Comparison of ENCODE assay signal across 15 mouse cellular contexts in the genomic region with DNA sequence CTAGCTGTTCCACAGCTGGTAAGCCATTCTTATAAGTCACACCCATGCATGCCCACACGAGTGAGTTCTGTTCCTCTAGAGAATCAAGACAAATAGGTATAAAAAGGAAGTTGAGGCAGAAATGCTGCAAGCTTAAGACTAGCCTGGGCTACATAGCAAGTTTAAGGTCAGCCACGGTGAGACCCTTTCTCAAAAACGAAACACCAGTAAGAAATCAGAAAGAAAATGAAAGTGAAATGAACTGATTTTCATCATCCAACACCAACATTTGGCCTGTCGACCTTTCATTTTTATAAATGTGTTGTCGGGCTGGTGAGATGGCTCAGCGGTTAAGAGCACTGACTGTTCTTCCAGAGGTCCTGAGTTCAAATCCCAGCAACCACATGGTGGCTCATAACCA.
"Had no signal": no experiment of that assay in that cellular context is flagged by ENCODE, and none has a peak within 500 bp of the region (broad histone marks: within the 10 kb centered on the region; RNA-seq: fewer than 3 reads in every experiment).

No protein-coding gene starts in this region.

- H3K27me3 ChIP-seq: heart, embryonic 12.5 days; heart, embryonic 15.5 days; hindbrain, embryonic 13.5 days; intestine, embryonic 15.5 days; liver, embryonic 13.5 days had no signal

- H3K4me2 ChIP-seq: heart, embryonic 12.5 days; heart, embryonic 15.5 days; hindbrain, embryonic 13.5 days; hindbrain, embryonic 15.5 days; intestine, embryonic 15.5 days; limb, embryonic 12.5 days; liver, embryonic 11.5 days; liver, embryonic 13.5 days had no signal

- H3K27ac ChIP-seq: hindbrain, embryonic 13.5 days; hindbrain, embryonic 15.5 days; hindbrain, postnatal 0 days; intestine, embryonic 15.5 days; layer of hippocampus, adult 2 months; left cerebral cortex, adult 2 months; limb, embryonic 10.5 days; limb, embryonic 12.5 days; liver, embryonic 13.5 days had no signal

- H3K9ac ChIP-seq: heart, embryonic 12.5 days; heart, embryonic 15.5 days; hindbrain, embryonic 13.5 days; hindbrain, embryonic 15.5 days; intestine, embryonic 15.5 days; limb, embryonic 12.5 days; liver, embryonic 13.5 days had no signal

- H3K9me3 ChIP-seq: heart, embryonic 10.5 days; heart, embryonic 12.5 days; heart, embryonic 15.5 days; hindbrain, embryonic 13.5 days; hindbrain, embryonic 15.5 days; intestine, embryonic 15.5 days; limb, embryonic 10.5 days; limb, embryonic 12.5 days; liver, embryonic 13.5 days had no signal

- H3K4me3 ChIP-seq: gastrocnemius, adult 2 months; heart, adult 2 months; heart, embryonic 10.5 days; heart, embryonic 12.5 days; heart, embryonic 15.5 days; hindbrain, embryonic 13.5 days; hindbrain, embryonic 15.5 days; intestine, embryonic 15.5 days; layer of hippocampus, adult 2 months; left cerebral cortex, adult 2 months; limb, embryonic 10.5 days; limb, embryonic 12.5 days; liver, embryonic 13.5 days had no signal

- DNase-seq: liver, embryonic 13.5 days had no signal
